Mouse (Mus musculus): ENCODE data around the gene Gm5678. TPM values are rescaled to one million over a fixed set of nuclear protein-coding genes. Genes with fewer than 3 reads are reported as not detected.

Gene Gm5678
- polyA plus RNA-seq, 1 experiment = 0.08 TPM

DNA sequence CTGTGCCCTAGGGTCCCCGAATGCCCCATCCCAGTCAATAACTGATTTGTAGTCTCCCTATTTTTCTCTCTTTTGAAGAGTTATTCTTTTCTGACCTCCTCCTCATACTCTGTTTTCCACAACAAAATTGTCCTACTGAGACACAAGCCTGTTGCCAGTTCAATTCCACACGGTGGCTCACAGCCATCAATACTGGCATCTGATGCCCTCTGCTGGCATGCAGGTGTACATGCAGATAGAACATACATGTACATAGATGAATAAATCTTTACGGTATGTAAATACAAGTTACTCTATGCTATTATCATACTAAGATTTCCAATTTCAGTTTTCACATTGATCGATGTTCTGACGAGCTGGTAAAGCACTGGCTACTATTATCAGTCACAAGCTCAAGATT, 43.2 kb downstream of the Gm5678 start:
- TF ChIP-seq CTCF (IDR thresholded peaks at IDR 0.05; ENCODE audit: borderline replicate concordance, extremely low read depth, insufficient read depth, insufficient read length) (peak; percentile 29; the same call in 1 of the 2 replicates), POLR2A (IDR thresholded peaks at IDR 0.05; ENCODE audit: borderline replicate concordance, extremely low read depth, insufficient read depth, insufficient read length, poor library complexity, severe bottlenecking) (no peak)
- DNase-seq (ENCODE audit: low read depth) = no peak

DNA sequence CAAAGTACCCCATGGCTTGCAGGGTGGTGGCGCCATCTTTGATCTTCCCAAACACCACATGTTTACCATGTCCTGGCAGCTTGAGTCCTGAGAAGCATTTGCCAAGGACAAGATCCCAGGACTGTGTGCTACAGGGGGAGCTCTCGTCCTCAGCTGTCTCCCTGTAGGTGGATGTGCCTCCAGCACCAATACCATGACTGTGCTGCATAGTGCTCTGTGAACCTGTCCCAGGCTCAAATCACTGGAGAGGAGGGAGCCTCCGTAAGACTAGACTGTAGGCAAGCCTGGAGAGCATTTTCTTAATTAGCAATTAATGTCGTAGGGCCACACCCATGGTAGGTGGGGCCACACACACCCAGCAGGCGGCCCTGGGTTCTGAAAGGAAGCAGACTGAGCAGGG, 48.5 kb downstream of the Gm5678 start:
- no peak for TF ChIP-seq POLR2A (IDR thresholded peaks at IDR 0.05; ENCODE audit: borderline replicate concordance, extremely low read depth, insufficient read depth, insufficient read length, poor library complexity, severe bottlenecking)
- TF ChIP-seq CTCF (IDR thresholded peaks at IDR 0.05; ENCODE audit: borderline replicate concordance, extremely low read depth, insufficient read depth, insufficient read length) = no peak
- DNase-seq (ENCODE audit: low read depth) = no peak

DNA sequence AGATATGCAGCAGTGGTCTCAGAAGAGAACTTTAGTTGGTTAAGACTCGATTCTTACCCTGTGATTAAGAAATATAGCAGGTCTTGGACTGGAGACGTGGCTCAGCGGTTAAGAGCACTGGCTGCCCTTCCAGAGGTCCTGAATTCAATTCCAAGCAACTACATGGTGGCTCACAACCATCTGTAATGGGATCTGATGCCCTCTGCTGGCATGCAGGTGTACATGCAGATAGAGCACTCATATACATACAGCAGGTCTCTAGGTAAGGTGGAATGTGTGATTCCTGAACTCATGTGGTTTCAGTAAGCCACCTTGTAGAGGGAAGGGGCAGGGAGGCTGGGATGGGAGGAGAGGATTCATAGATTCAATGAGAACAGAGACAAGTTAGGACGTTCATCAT, 50.3 kb downstream of the Gm5678 start:
- DNase-seq (ENCODE audit: low read depth) = no peak
- no peak for TF ChIP-seq POLR2A (IDR thresholded peaks at IDR 0.05; ENCODE audit: borderline replicate concordance, extremely low read depth, insufficient read depth, insufficient read length, poor library complexity, severe bottlenecking)
- no peak for TF ChIP-seq CTCF (IDR thresholded peaks at IDR 0.05; ENCODE audit: borderline replicate concordance, extremely low read depth, insufficient read depth, insufficient read length)

DNA sequence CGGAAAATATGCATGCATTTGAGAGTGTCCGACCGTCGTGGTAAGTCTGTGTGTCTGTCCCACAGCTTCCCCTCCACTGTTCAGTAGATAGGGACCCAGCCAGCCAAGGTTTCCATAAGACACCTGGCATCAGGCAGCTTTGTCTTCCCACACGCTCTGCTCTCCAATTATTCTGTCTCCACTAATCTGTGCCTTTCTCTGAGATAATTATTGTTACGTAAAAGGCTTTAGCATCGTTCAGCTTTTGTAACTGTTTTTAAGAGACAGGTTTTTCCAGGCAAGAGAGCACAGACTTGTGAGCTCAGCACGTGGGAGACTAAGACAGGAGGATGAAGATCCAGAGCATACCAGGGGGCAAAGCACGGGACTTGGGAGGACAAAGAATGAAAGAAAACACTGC, 51.3 kb downstream of the Gm5678 start:
- no peak for TF ChIP-seq POLR2A (IDR thresholded peaks at IDR 0.05; ENCODE audit: borderline replicate concordance, extremely low read depth, insufficient read depth, insufficient read length, poor library complexity, severe bottlenecking)
- DNase-seq (ENCODE audit: low read depth) = no peak

Other genes with a start within 250 kb of the Gm5678 start
- gene Setd4, start 24.0 kb upstream of the Gm5678 start, polyA plus RNA-seq (2012; rRNA removed) = 18.2 and 20.4 TPM in 2 replicates
- 159 and 202 TPM in 2 replicates for gene Cbr1, start 22.2 kb upstream of the Gm5678 start, polyA plus RNA-seq (2012; rRNA removed)
- gene Cbr3, start 55.1 kb downstream of the Gm5678 start, polyA plus RNA-seq (2012; rRNA removed) = 1.4 and 1.7 TPM in 2 replicates
- 51.8 and 63.3 TPM in 2 replicates for gene Dop1b, start 83.8 kb downstream of the Gm5678 start, polyA plus RNA-seq (2012; rRNA removed)
- 29.7 and 30.8 TPM in 2 replicates for gene Morc3, start 204.0 kb downstream of the Gm5678 start, polyA plus RNA-seq (2012; rRNA removed)

Measured in brain, embryonic 14.5 days (tissue).